Mouse (Mus musculus): ENCODE results near the gene Endou. TPM values are rescaled to one million over a fixed set of nuclear protein-coding genes. Genes with fewer than 3 reads are reported as not detected.
A peak's percentile ranks its signal among the peaks of the same experiment; 100 is the strongest.

The Endou gene
- polyA plus RNA-seq, 1 experiment from 2014 or later = 0.45 TPM

DNA sequence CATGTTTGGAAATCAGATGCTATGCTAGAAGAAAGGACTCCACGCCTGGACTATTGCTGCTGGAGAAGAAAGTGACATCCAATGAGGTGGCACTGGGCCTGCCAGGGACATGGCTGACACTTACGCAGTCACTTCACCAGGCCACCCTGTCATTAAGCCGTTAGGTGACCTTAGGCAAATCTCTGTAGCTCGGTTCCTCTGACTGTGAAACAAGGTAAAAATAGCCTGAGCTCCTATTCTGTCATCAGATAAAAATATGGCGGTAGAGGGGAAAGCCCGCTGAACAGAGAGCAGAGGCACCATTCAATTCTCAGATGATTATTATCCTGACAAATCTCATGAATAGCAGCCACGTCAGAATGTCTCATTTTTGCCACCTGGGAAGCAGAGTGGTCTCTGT is 10.9 kb upstream of the Endou start:
- H3K4me1 ChIP-seq (ENCODE audit: insufficient read depth, low read length) = no peaks in the 10 kb centered on the region
- 0 out of 2 replicates have a peak overlapping the region, but pooled peaks have one; percentile 9 for H3K9ac ChIP-seq (replicated peaks; ENCODE audit: low read length)
- H3K27me3 ChIP-seq (ENCODE audit: insufficient read depth, low read length) = no peaks in the 10 kb centered on the region
- ATAC-seq (ENCODE audit: low FRiP score, low TSS enrichment) = no peak
- no peak overlapping the region for H3K4me3 ChIP-seq (ENCODE audit: low read length)
- WGBS = 53% methylated on average over 7 of the region's 7 CpGs
- no peak overlapping the region for H3K27ac ChIP-seq (ENCODE audit: low read length)
- no peak overlapping the region for H3K4me2 ChIP-seq (replicated peaks; ENCODE audit: low read depth, low read length)
- H3K9me3 ChIP-seq (ENCODE audit: low read length) = 0 out of 2 replicates have a peak, but pooled peaks cover 2% of the 10 kb centered on the region
- peaks cover 20% of the 10 kb centered on the region; the same call in 1 of the 2 replicates for H3K36me3 ChIP-seq (ENCODE audit: insufficient read depth, low read length)

DNA sequence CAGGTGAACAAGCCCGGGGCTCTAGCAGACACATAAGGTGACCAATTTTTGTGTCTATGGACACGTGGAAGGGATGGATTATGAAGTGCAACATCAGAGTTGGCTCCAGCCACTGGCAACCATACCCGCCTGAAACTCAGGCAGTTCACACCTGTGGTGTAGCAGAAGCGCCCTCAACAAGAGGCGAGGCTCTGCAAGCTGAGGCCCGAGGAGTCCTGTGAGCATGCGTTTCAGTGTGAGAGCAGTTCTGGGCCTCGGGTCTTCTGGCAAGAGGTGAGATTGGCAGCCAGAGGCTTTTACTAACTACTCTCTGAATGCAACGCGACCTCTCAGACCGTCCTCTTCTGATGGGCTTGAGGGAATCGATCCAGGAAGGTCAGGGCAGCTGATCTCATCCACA is 10.5 kb upstream of the Endou start:
- H3K36me3 ChIP-seq (ENCODE audit: insufficient read depth, low read length) = peaks cover 16% of the 10 kb centered on the region; the same call in 1 of the 2 replicates
- no peak overlapping the region for H3K4me2 ChIP-seq (replicated peaks; ENCODE audit: low read depth, low read length)
- H3K4me3 ChIP-seq (ENCODE audit: low read length) = no peak overlapping the region
- WGBS = 75% methylated on average over 12 of the region's 12 CpGs
- H3K27ac ChIP-seq (ENCODE audit: low read length) = no peak overlapping the region
- H3K4me1 ChIP-seq (ENCODE audit: insufficient read depth, low read length) = no peaks in the 10 kb centered on the region
- no peak for ATAC-seq (ENCODE audit: low FRiP score, low TSS enrichment)
- 0 out of 2 replicates have a peak, but pooled peaks cover 2% of the 10 kb centered on the region for H3K9me3 ChIP-seq (ENCODE audit: low read length)
- H3K9ac ChIP-seq (replicated peaks; ENCODE audit: low read length) = no peak overlapping the region
- no peaks in the 10 kb centered on the region for H3K27me3 ChIP-seq (ENCODE audit: insufficient read depth, low read length)

DNA sequence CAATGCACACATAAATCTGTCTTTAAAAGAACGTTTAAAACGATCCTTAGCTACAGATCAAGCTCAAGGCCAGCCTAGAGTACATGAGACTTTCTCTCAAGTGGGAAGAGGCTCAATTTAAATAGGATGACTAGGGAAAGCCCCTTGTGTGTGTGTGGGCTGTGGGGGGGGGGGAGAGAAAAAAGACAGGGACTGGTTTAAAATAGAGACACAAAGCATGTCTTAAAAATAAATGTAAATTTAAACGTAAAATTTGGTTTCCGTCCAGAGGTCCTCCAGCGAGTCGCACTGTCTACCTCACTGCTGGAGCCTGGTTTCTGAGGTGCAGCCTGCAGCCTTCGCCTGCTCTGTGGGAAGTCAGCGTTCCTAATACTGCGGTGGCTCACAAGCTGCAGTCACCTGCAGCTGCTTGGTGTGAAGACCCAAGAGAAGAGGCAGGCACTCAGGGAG is 9.2 kb upstream of the Endou start:
- Histone ChIP-seq H3K27ac (ENCODE audit: low read length) (no peak overlapping the region), H3K4me1 (ENCODE audit: insufficient read depth, low read length) (no peaks in the 10 kb centered on the region), H3K27me3 (ENCODE audit: insufficient read depth, low read length) (no peaks in the 10 kb centered on the region), H3K36me3 (ENCODE audit: insufficient read depth, low read length) (0 out of 2 replicates have a peak, but pooled peaks cover 10% of the 10 kb centered on the region), H3K9me3 (ENCODE audit: low read length) (0 out of 2 replicates have a peak, but pooled peaks cover 2% of the 10 kb centered on the region), H3K4me3 (ENCODE audit: low read length) (no peak overlapping the region), H3K4me2 (replicated peaks; ENCODE audit: low read depth, low read length) (no peak overlapping the region), H3K9ac (replicated peaks; ENCODE audit: low read length) (no peak overlapping the region)
- no peak for ATAC-seq (ENCODE audit: low FRiP score, low TSS enrichment)
- WGBS = 81% methylated on average over 9 of the region's 9 CpGs

DNA sequence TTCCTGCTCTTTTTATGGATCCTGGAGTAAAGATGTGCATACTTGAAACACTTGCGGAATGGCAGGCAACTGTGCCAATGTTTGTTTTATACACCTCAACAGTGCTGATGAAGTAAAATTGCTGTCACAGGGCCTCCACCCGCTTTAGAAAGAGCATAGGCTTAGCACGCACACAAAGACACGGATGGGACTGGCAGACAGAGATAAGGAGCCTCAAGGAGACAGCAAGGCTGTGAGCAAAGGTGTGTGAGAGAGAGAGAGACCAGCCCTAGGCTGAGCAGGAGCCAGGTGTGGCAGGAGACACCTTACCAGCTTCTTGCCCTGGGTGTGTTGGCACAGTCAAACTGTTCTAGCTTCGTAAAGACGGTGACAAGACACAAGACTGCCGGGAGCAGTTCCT is 7.8 kb upstream of the Endou start:
- no peak overlapping the region for H3K4me2 ChIP-seq (replicated peaks; ENCODE audit: low read depth, low read length)
- H3K27me3 ChIP-seq (ENCODE audit: insufficient read depth, low read length) = no peaks in the 10 kb centered on the region
- no peaks in the 10 kb centered on the region for H3K4me1 ChIP-seq (ENCODE audit: insufficient read depth, low read length)
- H3K36me3 ChIP-seq (ENCODE audit: insufficient read depth, low read length) = 0 out of 2 replicates have a peak, but pooled peaks cover under 1% of the 10 kb centered on the region
- H3K4me3 ChIP-seq (ENCODE audit: low read length) = no peak overlapping the region
- no peak for ATAC-seq (ENCODE audit: low FRiP score, low TSS enrichment)
- 91% methylated on average over 7 of the region's 7 CpGs for WGBS
- no peak overlapping the region for H3K27ac ChIP-seq (ENCODE audit: low read length)
- H3K9me3 ChIP-seq (ENCODE audit: low read length) = 0 out of 2 replicates have a peak, but pooled peaks cover 2% of the 10 kb centered on the region
- H3K9ac ChIP-seq (replicated peaks; ENCODE audit: low read length) = no peak overlapping the region

DNA sequence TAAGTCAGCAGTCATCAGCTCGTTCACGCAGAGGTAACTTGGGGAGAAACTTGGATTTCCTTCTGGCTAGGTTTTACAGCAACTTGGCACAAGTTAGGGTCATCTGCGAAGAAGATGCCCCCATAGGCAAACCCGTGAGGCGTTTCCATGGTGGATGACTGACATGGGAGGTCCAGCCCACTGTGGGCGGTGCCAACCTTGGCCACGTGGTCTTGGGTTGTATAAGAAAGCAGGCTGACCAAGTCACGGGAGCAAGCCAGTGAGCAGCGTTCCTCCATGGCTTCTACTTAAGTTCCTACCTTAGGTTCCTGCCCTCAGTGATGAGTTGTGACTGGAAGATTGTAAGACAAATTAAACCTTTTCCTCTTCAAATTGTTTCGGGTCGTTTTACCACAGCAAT is 849 bp upstream of the Endou start:
- Histone ChIP-seq H3K36me3 (ENCODE audit: insufficient read depth, low read length) (no peaks in the 10 kb centered on the region), H3K27ac (ENCODE audit: low read length) (no peak overlapping the region), H3K9ac (replicated peaks; ENCODE audit: low read length) (no peak overlapping the region), H3K4me3 (ENCODE audit: low read length) (no peak overlapping the region), H3K27me3 (ENCODE audit: insufficient read depth, low read length) (no peaks in the 10 kb centered on the region), H3K4me1 (ENCODE audit: insufficient read depth, low read length) (peaks cover 6% of the 10 kb centered on the region; the same call in 1 of the 2 replicates), H3K9me3 (ENCODE audit: low read length) (no peaks in the 10 kb centered on the region), H3K4me2 (replicated peaks; ENCODE audit: low read depth, low read length) (no peak overlapping the region)
- no peak for ATAC-seq (ENCODE audit: low FRiP score, low TSS enrichment)
- WGBS = 91% methylated on average over 11 of the region's 11 CpGs

DNA sequence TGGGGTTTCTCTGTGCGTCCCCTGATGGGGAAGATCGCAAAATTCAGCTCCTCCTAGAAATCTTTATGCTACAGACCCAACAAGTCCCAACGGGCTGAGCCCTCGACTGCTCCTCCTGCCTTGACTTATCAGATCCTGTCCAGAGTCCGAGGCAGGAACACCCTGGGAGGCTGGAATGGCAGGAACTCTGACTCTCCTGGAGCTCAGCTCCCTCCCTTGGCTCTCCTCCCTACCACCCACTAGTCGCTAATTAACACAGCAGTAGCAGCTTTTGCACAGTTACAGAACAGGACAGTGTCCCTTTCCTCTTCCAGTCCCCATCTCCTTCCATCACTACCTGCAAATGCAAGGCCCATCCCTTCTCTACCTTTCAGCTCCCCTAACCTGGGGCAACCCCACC is 774 bp downstream of the Endou start:
- no peak overlapping the region for H3K27ac ChIP-seq (ENCODE audit: low read length)
- no peaks in the 10 kb centered on the region for H3K27me3 ChIP-seq (ENCODE audit: insufficient read depth, low read length)
- H3K36me3 ChIP-seq (ENCODE audit: insufficient read depth, low read length) = no peaks in the 10 kb centered on the region
- no peak overlapping the region for H3K4me3 ChIP-seq (ENCODE audit: low read length)
- no peak overlapping the region for H3K9ac ChIP-seq (replicated peaks; ENCODE audit: low read length)
- H3K4me2 ChIP-seq (replicated peaks; ENCODE audit: low read depth, low read length) = no peak overlapping the region
- H3K9me3 ChIP-seq (ENCODE audit: low read length) = no peaks in the 10 kb centered on the region
- WGBS = 54% methylated on average over 6 of the region's 6 CpGs
- ATAC-seq (ENCODE audit: low FRiP score, low TSS enrichment) = peak; percentile 74; the same call in 1 of the 2 replicates
- H3K4me1 ChIP-seq (ENCODE audit: insufficient read depth, low read length) = peaks cover 6% of the 10 kb centered on the region; the same call in 1 of the 2 replicates

DNA sequence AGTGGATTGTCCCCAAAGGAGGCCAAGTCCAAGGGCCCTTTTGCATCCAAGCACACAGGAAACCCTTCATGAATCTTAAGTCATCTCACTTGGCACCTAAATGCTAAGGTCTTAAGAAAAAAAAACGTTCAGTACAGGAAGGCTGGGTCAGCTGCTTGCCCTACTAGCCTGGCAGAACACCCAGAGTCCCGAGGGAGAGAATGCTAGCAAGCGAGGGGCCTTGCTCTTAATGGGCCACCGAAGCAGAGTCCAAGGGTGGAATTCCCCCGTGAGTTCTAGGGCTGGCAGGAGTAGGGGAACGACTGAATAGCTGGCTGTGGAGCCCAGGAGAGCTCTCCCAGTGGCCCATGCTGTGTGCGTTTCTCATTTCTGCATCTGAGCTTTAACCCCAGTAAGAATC is 2.3 kb downstream of the Endou start:
- no peak overlapping the region for H3K9ac ChIP-seq (replicated peaks; ENCODE audit: low read length)
- H3K27ac ChIP-seq (ENCODE audit: low read length) = no peak overlapping the region
- no peak overlapping the region for H3K4me3 ChIP-seq (ENCODE audit: low read length)
- H3K4me2 ChIP-seq (replicated peaks; ENCODE audit: low read depth, low read length) = no peak overlapping the region
- H3K27me3 ChIP-seq (ENCODE audit: insufficient read depth, low read length) = no peaks in the 10 kb centered on the region
- ATAC-seq (ENCODE audit: low FRiP score, low TSS enrichment) = no peak
- H3K36me3 ChIP-seq (ENCODE audit: insufficient read depth, low read length) = no peaks in the 10 kb centered on the region
- WGBS = 59% methylated on average over 7 of the region's 7 CpGs
- peaks cover 6% of the 10 kb centered on the region; the same call in 1 of the 2 replicates for H3K4me1 ChIP-seq (ENCODE audit: insufficient read depth, low read length)
- H3K9me3 ChIP-seq (ENCODE audit: low read length) = no peaks in the 10 kb centered on the region

DNA sequence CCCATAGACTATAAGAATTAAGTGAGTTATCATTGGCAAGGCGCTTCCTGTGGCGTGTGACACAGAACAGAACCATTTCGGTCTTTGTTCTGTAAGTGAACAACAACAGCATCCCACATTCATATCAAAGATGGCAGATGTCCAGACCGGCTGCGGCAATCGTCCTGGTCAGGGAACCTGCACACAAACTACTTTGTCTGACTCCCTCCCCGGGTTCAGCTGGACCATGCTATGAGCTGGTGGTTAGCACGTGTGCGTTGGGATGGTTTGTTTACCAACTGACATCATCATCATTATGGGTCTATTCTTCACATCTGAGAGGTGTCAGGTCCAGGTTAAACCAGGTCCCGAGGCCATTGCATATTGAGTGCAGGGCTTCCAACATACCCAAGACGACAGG is 2.7 kb downstream of the Endou start:
- Histone ChIP-seq H3K9me3 (ENCODE audit: low read length) (no peaks in the 10 kb centered on the region), H3K4me2 (replicated peaks; ENCODE audit: low read depth, low read length) (no peak overlapping the region), H3K4me3 (ENCODE audit: low read length) (no peak overlapping the region), H3K27ac (ENCODE audit: low read length) (no peak overlapping the region), H3K4me1 (ENCODE audit: insufficient read depth, low read length) (peaks cover 6% of the 10 kb centered on the region; the same call in 1 of the 2 replicates), H3K36me3 (ENCODE audit: insufficient read depth, low read length) (no peaks in the 10 kb centered on the region), H3K9ac (replicated peaks; ENCODE audit: low read length) (no peak overlapping the region), H3K27me3 (ENCODE audit: insufficient read depth, low read length) (no peaks in the 10 kb centered on the region)
- WGBS = 86% methylated on average over 11 of the region's 11 CpGs
- no peak for ATAC-seq (ENCODE audit: low FRiP score, low TSS enrichment)

DNA sequence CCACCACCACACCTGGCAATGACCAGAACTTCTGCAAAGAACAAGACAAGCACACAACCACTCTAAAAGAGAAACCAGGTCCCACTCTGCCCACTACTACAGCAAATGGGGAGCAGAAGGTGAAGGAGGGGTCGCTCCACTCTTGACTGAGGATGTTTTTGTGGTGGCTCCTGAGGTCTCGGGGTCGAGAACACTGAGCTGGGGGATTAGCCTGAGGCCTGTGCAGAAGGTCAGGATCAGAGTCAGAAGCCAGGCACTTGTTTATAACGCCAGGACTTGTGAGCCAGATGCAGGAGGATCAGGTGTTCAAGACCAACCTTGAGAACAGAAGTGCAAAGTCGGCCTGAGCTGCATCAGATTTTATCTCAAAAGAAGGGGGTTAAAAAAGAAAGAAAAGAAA is 3.6 kb downstream of the Endou start:
- Histone ChIP-seq H3K36me3 (ENCODE audit: insufficient read depth, low read length) (no peaks in the 10 kb centered on the region), H3K4me2 (replicated peaks; ENCODE audit: low read depth, low read length) (no peak overlapping the region), H3K4me3 (ENCODE audit: low read length) (no peak overlapping the region), H3K4me1 (ENCODE audit: insufficient read depth, low read length) (peaks cover 6% of the 10 kb centered on the region; the same call in 1 of the 2 replicates), H3K27me3 (ENCODE audit: insufficient read depth, low read length) (no peaks in the 10 kb centered on the region), H3K27ac (ENCODE audit: low read length) (no peak overlapping the region), H3K9me3 (ENCODE audit: low read length) (no peaks in the 10 kb centered on the region), H3K9ac (replicated peaks; ENCODE audit: low read length) (no peak overlapping the region)
- 68% methylated on average over 5 of the region's 5 CpGs for WGBS
- ATAC-seq (ENCODE audit: low FRiP score, low TSS enrichment) = no peak

DNA sequence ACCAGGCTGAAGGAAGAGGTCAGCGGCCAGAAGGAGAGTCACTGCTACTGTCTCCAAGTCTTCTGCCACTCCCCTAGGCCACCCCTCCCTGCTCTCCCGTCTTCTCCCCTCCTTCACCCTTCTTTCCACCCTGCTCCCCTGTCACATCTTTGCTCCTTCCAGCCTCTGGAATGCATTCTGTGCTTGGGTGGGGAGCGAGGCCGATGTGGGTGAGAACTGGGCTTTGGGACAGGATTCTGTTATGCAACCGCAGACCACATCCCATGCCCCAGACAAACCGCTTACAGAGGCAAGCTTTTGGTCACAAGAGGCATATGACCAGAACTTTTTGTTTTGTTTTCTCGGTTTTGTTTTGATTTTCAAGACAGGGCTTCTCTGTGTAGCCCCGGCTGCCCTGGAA is 4.1 kb downstream of the Endou start:
- no peaks in the 10 kb centered on the region for H3K27me3 ChIP-seq (ENCODE audit: insufficient read depth, low read length)
- no peaks in the 10 kb centered on the region for H3K36me3 ChIP-seq (ENCODE audit: insufficient read depth, low read length)
- H3K4me1 ChIP-seq (ENCODE audit: insufficient read depth, low read length) = peaks cover 6% of the 10 kb centered on the region; the same call in 1 of the 2 replicates
- 70% methylated on average over 8 of the region's 8 CpGs for WGBS
- no peak overlapping the region for H3K4me3 ChIP-seq (ENCODE audit: low read length)
- no peak overlapping the region for H3K9ac ChIP-seq (replicated peaks; ENCODE audit: low read length)
- H3K27ac ChIP-seq (ENCODE audit: low read length) = no peak overlapping the region
- no peak overlapping the region for H3K4me2 ChIP-seq (replicated peaks; ENCODE audit: low read depth, low read length)
- H3K9me3 ChIP-seq (ENCODE audit: low read length) = no peaks in the 10 kb centered on the region
- no peak for ATAC-seq (ENCODE audit: low FRiP score, low TSS enrichment)

Measured in kidney, embryonic 16.5 days (tissue).